Mouse (Mus musculus) heart, postnatal 0 days (tissue): ENCODE data around the gene Urgcp.

Experiments
- CTCF ChIP-seq: IDR thresholded peaks from 2 replicates; pipeline ENCODE4 v1.5.1; 2016; ENCODE audit warnings: antibody characterized with exemption, control low read depth, low read depth
- EP300 ChIP-seq: IDR thresholded peaks from 2 replicates; pipeline ENCODE4 v1.6.1; 2016; ENCODE audit warnings: antibody characterized with exemption, low read depth

DNA sequence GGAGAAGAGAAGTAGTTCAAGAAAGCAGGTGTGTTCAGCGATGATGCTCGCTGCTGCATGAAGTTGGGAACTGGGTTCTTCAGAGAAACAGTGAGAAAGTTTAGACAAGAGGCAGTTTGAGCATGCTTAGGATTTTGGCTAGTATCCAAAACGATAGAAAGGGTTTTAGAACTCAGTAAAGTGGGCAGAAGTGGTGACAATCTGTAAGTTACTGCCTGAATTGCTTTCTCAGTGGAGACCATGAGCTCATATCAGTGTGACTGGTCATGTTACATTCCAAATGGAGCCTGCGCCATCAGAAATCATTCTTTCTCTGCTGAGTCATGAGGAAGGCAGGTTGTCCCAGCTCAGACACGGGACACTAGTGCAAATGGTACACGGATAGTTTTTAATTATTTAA is 3.8 kb upstream of the Urgcp start:
- TF ChIP-seq CTCF (no peak), EP300 (no peak)
